Mouse (Mus musculus) large intestine, adult 2 months (tissue): ENCODE data around the gene Wdr74. TPM values are rescaled to one million over a fixed set of nuclear protein-coding genes. Genes with fewer than 3 reads are reported as not detected.

Experiments
- DNase-seq: peaks from one replicate; pipeline ENCODE4 v3.0.0-alpha.2; 2012; ENCODE audit warnings: low read depth, low spot score
- WGBS: fragments of 180-500 bp; shearing (Covaris S2); methylation state at CpG from one replicate; pipeline ENCODE4 v1.1.7; 2018; 5-methylcytosine and 5-hydroxymethylcytosine counted together
- polyA plus RNA-seq: library from polyadenylated mRNA; depleted of rRNA; stranded (reverse); fragments of >200 nt; gene quantifications from 2 replicates; pipeline ENCODE4 v1.2.3, GENCODE M21; 2012; rRNA removed

Wdr74 gene
- polyA plus RNA-seq = 33.3 and 39.9 TPM in 2 replicates

DNA sequence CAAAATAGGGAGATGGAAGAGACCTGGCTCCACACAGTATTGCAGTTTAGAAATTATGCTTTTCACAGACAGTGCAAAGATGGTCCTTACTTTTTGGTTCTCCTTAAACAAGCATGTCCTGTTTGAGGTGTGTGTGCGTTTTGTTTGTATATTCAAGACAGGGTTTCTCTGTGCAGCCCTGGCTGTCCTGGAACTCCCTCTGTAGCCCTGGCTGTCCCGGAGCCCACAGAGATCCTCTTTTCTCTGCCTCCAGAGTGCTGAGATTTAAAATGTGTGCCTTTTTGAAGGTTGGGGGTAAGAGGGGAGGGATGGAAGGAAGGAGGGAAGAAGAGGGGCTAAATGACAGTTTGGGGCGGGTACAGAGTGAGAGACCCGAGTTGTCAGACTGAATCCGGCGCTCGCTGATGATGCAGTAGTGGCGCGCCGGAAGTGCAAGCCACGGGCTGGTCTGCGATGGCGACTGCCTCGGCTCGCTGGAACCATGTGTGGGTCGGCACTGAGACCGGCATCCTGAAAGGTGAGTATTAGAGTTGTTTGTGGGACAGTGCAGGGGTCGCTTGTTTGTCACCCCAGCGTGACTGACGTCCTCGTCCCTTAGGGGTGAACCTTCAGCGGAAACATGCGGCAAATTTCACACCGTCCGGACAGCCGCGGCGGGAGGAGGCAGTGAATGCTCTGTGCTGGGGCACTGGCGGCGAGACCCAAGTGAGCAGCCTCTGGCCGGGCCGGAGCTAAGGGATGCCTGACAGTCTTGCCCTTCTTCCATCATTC lies at the start of gene Wdr74:
TSS of gene Wdr74 (plus strand) at position 439 of the 771 bp plus-strand sequence.
- peak; percentile 78 for DNase-seq
- WGBS = under 1% methylated on average over 32 of the region's 32 CpGs

- WGBS = 71% methylated on average over 9 of the region's 9 CpGs
- no peak for DNase-seq
Measured at GRCm38 (mm10) chr19:8691871-8692539, 43.6 kb upstream of the Wdr74 start.

DNA sequence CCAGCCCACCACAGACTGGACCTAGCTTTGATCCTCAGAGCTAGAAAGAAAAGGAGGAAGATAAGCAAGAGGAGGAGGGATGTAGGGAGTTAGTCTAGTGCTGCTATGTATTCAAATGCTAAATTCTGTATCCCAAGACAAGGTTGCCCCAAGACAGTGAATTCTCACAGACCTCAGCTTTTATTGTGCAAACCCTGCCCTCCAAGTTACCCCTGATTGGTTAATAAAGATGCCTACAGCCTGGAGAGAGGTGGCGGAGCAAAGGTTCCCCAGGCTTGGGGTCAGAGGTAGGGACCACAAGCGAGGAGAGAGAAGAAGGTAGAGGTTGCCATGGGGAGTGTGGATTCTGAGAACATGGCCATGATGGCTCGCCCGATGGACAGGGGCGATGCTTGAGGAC lies 42.9 kb upstream of the Wdr74 start:
- WGBS = 83% methylated on average over 5 of the region's 5 CpGs
- DNase-seq = no peak

DNA sequence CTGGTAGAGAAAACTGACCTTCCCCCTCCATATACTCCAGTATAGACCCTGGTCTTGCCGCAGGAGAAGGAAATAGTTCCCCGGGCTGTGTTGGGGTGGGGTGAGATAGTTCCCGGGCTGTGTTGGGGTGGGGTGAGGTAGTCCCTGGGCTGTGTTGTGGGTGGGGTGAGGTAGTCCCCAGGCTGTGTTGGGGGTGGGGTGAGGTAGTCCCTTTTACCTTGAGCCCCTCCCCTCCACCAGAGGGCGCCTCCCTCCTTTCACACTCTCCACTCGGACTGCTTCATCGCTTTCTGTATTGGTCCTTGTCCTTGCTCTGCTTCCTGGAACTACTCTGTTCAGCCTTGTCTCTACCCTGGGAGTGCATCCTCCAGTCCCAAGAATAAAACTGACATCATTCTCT lies 40.3 kb upstream of the Wdr74 start:
- 14% methylated on average over 6 of the region's 6 CpGs for WGBS
- no peak for DNase-seq

DNA sequence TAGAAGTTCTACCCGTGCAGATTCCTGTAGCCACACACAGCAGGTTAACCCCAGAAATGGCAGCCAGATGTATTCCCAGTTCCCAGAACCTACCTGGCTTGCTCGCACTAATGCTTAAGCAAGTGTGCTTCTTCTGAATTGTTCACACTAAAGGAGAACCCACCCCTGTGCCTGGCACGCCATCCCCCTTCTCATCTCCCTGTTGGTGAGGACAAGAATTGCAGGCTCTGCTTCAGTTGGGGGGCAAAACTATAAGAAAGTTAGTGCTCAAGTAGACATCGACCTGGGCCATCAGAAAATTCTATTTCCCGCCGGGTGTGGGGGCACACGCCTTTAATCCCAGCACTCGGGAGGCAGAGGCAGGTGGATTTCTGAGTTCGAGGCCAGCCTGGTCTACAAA lies 36.0 kb upstream of the Wdr74 start:
- 82% methylated on average over 9 of the region's 9 CpGs for WGBS
- no peak for DNase-seq

DNA sequence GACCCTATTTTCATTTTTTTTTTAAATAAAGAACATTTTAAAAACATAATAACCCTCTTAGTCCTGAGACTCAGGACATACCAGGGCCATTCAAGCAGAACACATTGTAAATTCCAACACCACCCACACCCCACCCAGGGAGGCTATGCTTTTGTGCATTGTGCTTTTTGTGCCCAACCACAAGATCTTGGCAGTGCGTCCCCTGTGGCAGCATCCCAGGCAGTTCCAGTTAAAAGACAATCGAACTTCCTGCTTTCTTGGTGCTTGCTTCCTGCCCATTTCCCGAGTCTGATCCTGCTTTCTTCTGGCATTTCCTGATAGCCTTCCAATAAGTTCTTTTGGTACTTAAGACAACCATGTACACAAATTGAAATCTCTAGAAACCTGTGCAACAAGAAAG lies 33.2 kb upstream of the Wdr74 start:
- 28% methylated on average over 3 of the region's 3 CpGs for WGBS
- no peak for DNase-seq

- 67% methylated on average over 4 of the region's 4 CpGs for WGBS
- DNase-seq = no peak
Measured at GRCm38 (mm10) chr19:8703571-8703970, 32.1 kb upstream of the Wdr74 start.

DNA sequence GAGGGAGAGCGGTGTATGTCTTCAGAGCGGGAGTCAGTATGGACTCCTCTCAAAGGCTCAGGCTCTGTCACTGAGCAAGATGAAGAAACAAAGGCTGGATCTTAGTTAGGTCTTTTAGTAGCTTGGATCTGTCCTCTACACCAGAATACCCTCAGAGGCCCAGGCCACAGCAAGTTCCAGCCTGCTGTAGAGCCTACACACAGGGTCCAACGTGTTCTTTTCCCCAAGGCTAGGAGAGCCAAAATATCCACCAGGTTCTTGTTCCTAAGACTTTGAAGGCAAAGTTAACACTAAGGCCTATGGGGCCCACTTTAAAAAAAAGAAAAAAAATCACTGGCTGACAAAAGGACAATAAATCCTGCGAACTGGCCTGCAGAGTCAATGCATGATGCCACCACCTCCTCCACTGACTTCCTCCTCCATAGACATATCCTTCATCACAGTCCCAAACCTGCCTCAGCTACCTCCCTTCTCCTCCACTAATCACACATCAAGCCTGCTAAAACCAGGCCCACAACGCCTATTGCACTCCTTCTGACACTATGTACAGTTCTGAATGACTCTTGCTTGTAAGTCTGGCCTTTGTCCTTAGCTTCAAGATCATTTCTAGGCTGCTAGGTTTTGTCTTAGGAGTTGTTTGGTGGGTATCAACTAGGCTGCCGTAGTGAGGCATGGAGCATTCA lies 30.5 kb upstream of the Wdr74 start:
- 76% methylated on average over 6 of the region's 6 CpGs for WGBS
- DNase-seq = no peak

GRCm38 (mm10) chr19:8706132-8706667 lies 29.4 kb upstream of the Wdr74 start:
- 50% methylated on average over 7 of the region's 7 CpGs for WGBS
- DNase-seq = no peak

DNA sequence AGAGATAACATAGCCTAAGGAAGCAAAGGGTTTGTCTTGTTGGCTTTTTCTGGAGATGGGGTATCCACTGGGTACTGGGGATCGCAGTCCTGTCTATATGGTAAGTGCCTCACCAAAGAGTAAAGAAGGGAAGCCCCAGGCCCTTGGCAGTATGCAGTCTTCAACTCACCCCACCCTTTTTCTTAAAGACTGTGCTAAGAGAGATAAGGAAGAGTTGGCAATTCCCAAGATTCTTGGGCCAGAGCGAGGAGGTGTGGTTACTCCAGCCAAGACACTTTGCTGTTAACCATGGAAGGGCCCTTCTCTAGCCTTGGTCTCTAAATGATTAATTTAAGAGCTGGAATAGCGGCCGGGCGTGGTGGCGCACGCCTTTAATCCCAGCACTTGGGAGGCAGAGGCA lies 28.7 kb upstream of the Wdr74 start:
- 92% methylated on average over 7 of the region's 7 CpGs for WGBS

GRCm38 (mm10) chr19:8708954-8709353 lies 26.7 kb upstream of the Wdr74 start:
- WGBS = 90% methylated on average over 8 of the region's 8 CpGs
- DNase-seq = no peak

More for the DNA sequence above, 28.7 kb upstream of the Wdr74 start:
- DNase-seq = no peak

DNA sequence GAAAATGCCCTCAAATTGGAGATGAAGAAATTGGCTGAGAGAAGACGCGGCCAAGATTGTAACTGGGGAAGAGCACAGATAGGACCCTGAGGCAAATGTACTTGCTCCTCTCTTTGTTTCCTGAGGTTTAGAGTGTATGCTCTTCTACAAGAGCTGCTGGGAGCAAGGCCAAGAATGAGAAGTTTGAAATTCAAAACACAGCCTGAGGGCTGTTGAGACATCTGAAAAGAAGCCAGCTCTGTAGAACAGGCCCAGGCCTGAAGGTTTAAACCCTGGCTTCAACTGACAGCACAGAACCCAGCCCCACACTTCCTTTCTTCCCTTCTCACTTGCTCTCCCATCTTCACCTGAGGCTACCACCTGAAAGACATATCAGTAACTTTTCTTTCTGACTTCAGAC lies 25.6 kb upstream of the Wdr74 start:
- 71% methylated on average over 2 of the region's 2 CpGs for WGBS
- no peak for DNase-seq

DNA sequence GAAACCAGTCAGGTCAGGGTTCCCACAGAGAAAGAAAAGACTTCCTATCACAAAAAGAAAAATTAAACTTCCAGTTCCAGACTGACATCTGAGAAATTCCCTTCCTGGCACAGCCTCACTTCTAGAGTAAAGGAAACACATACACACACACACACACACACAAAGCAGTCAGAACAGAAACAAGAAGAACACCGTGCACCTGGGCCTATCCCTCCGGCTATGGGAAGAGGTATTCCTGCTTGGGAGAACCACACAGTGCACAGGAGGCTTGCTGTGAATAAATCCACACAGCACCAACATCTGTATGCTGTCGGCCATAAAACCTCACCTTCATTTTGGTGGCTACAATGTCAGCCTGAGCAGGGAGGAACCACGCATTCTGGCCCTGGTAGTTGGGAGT lies 24.1 kb upstream of the Wdr74 start:
- WGBS = 22% methylated on average over 4 of the region's 4 CpGs
- no peak for DNase-seq

DNA sequence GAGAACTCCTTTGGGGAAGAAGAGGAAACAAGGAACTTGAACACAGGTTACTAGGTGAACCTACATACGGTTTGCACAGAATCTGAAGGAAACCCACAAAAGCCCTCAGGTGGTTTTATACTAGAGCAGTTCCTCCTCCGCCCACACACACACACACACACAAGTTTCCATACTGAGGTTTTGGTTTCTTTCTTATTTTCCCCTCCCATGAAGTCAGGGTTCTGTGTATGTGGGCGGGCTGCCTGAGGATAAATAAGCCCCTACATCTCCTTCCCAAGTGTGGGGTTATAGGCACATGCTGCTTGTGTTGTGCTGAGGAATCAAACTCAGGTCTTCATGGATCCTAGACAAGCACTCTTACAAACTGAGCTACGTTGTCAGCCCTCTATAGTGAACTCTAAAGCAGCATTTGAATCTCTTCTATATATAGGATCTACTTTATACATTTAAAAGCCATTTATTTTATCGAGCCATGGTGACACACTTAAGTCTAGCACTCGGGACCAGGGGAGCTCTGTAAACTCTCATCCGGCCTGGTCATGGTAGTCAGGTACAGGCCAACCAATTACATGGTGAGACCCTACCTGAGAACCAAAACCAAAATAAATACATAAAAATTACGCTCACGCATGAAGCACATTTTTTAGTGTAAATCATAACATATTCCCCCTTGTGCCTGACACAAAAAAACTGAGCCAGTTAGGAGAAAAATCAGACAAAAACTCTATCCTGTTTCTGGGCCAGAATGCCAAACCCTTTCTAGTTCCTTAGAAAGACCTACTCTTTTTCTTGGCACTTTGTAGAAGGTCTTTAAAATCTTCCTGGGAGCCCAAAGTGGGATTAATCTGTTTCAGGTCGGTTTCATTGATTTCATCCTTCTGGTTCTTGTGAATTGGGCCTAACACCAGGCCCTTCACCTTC lies 23.4 kb upstream of the Wdr74 start:
- 29% methylated on average over 10 of the region's 10 CpGs for WGBS
- DNase-seq = no peak

DNA sequence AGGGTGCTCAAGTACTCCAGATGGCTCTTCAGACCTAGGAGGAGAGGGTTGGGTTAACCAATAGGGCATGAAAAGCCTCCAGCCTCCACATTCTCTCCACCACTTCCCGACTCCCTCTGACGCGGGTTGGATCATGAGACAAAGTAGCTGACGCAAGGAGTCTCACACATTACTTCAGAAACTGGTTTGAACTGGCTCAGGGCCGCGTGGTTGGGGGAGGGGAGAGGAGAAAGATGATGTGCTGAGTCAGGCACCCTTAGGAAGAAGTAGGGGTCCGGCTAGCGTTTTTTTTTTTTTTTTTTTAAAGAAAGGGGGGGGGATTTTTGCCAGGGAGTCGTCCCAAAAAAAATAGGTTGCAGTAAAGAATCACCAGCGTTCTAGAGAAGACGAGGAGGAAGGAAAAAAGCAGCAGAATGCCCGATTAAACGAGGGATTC lies 22.7 kb upstream of the Wdr74 start:
- WGBS = under 1% methylated on average over 13 of the region's 13 CpGs
- no peak for DNase-seq

DNA sequence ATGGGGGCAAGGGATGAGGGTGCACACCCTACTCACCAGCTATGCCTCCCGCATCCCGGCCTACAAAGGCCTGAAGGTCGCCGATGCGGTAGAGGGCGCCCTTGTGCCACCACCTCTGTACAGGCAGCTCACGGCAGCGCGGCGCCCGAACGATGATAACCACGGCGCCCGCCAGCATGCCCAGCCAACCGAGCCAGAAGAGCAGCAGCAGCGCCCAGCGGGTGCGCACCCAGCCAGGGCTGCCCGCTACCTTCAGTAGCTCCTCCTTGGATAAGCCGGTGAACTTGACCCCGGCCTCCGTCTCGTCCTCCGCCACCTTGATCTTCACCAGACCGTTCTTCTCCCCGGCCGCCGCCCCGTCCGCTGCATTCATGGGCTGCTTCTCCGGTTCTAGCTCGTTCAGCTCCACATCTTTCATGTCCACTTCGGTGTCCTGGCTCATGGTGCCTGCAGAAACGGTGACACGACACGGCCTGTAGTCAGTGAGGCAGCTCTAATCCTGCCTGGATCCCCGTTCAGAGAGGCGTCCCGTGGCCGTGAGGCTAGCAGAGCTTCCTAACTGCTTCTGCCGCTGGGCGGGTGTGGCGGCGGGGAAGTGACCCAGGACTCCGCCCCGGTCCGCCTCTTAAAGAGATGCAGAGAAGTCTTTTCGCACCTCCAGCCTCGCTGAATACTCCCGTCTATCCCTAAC lies 22.2 kb upstream of the Wdr74 start:
- under 1% methylated on average over 51 of the region's 51 CpGs for WGBS
- DNase-seq = peak; percentile 79

DNA sequence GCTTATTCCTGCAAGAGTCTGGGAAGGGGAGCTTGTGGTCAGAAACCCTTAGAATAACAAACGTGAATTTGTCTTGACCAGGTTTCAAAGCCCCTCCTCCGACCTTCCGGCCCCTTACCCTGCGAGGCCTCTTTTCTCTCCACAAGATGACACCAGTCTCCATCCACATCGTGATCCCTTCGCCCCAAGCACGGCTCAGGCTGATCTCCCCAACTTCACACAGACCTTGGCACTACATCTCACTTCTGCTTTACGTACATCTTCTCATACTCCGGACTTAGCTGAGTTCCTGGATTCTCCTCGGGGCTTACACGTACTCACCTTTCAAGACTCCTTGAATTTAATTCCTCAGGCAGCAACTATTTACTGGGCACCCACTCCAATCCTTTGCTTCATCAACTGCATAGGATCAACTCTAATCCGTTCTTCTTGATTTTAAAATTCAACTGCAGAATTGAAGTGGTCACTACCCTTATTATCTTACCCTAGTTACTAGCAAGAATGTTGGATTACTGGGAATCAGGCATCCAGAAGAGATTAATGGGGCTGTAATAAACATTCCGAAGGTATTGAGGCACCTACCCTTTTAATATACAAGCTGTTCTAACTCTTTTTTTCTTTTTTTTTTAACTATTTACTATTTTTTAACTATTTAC lies 21.5 kb upstream of the Wdr74 start:
- WGBS = 10% methylated on average over 13 of the region's 13 CpGs
- DNase-seq = no peak
